Mouse (Mus musculus) thymus, postnatal 0 days (tissue): ENCODE data around the gene Svs6. TPM values are rescaled to one million over a fixed set of nuclear protein-coding genes. Genes with fewer than 3 reads are reported as not detected.
"Not testable (repeated sequence)": the region's sequence is repeated elsewhere in the genome, so short reads cannot be mapped to it uniquely, and the experiment has no call there.

Source experiments
- DNase-seq: peaks from one replicate; pipeline ENCODE4 v3.0.0-alpha.2; 2015; ENCODE audit warnings: low spot score
- polyA plus RNA-seq: library from polyadenylated mRNA; unstranded; fragments of >200 nt; fragmentation: Nextera tagmentation; extraction: Ambion mirVana; gene quantifications from 2 replicates; pipeline ENCODE4 v1.2.1, GENCODE M21; 2015

Gene Svs6
- not detected in 2 replicates for polyA plus RNA-seq

- not testable (repeated sequence) for DNase-seq
Observed at GRCm38 (mm10) chr2:164316451-164316850, at the start of gene Svs6. TSS of gene Svs6 (plus strand) at chr2:164316751.

GRCm38 (mm10) chr2:164278359-164278758 is 38.2 kb upstream of the Svs6 start, which contains the start of gene Svs4:
TSS of gene Svs4 (minus strand) at chr2:164278459.
- DNase-seq = no peak

GRCm38 (mm10) chr2:164288968-164289367 is 27.6 kb upstream of the Svs6 start, which contains the start of gene Svs3a:
TSS of gene Svs3a (plus strand) at chr2:164289268.
- DNase-seq = not testable (repeated sequence)

- DNase-seq = no peak
Observed at GRCm38 (mm10) chr2:164312599-164312998, 4.0 kb upstream of the Svs6 start.

GRCm38 (mm10) chr2:164315460-164315859 is 1.1 kb upstream of the Svs6 start:
- DNase-seq = not testable (repeated sequence)

- no peak for DNase-seq
Observed at GRCm38 (mm10) chr2:164320983-164321382, 4.4 kb downstream of the Svs6 start.

GRCm38 (mm10) chr2:164332440-164332839 is 15.9 kb downstream of the Svs6 start, which contains the start of gene Svs5:
TSS of gene Svs5 (plus strand) at chr2:164332740.
- not testable (repeated sequence) for DNase-seq

- DNase-seq = not testable (repeated sequence)
Observed at GRCm38 (mm10) chr2:164343732-164344131, 27.2 kb downstream of the Svs6 start.

- DNase-seq = not testable (repeated sequence)
Observed at GRCm38 (mm10) chr2:164347697-164348096, 31.1 kb downstream of the Svs6 start.

GRCm38 (mm10) chr2:164348980-164349379 is 32.4 kb downstream of the Svs6 start:
- DNase-seq = peak; percentile 28

- DNase-seq = no peak
Observed at GRCm38 (mm10) chr2:164352697-164353096, 36.1 kb downstream of the Svs6 start.

- DNase-seq = no peak
Observed at GRCm38 (mm10) chr2:164353356-164353755, 36.8 kb downstream of the Svs6 start.

GRCm38 (mm10) chr2:164356177-164356967 is 39.8 kb downstream of the Svs6 start:
- no peak for DNase-seq

- DNase-seq = no peak
Observed at GRCm38 (mm10) chr2:164358373-164358772, 41.8 kb downstream of the Svs6 start.

GRCm38 (mm10) chr2:164359031-164359430 is 42.5 kb downstream of the Svs6 start:
- no peak for DNase-seq

- DNase-seq = no peak
Observed at GRCm38 (mm10) chr2:164359668-164360067, 43.1 kb downstream of the Svs6 start.

GRCm38 (mm10) chr2:164360974-164361657 is 44.6 kb downstream of the Svs6 start:
- DNase-seq = no peak

GRCm38 (mm10) chr2:164366947-164367346 is 50.4 kb downstream of the Svs6 start:
- DNase-seq = no peak
